Mouse (Mus musculus): Measurements from ENCODE around the gene Gm3448.
"Not testable (repeated sequence)": the region's sequence is repeated elsewhere in the genome, so short reads cannot be mapped to it uniquely, and the experiment has no call there.

The Gm3448 gene

GRCm38 (mm10) chr17:15041175-15041729 lies at the start of gene Gm3448, which contains the start of the genes Ermard and Tcte3:
Gm3448 (minus strand) TSS chr17:15041537.
Ermard (plus strand) TSS chr17:15041208.
Tcte3 (minus strand) TSS chr17:15041488.
- peak in 1 of 2 experiments; percentile 19 for DNase-seq (ENCODE audit: low spot score in 2 of 2)

GRCm38 (mm10) chr17:15088591-15089001 lies 47.3 kb upstream of the Gm3448 start:
- no peak for DNase-seq (ENCODE audit: low spot score in 2 of 2)

- no peak for DNase-seq (ENCODE audit: low spot score in 2 of 2)
These were observed 46.8 kb upstream of the Gm3448 start for GRCm38 (mm10) chr17:15088166-15088565.

GRCm38 (mm10) chr17:15085006-15085405 lies 43.7 kb upstream of the Gm3448 start:
- DNase-seq (ENCODE audit: low spot score in 2 of 2), result no peak

- DNase-seq (ENCODE audit: low spot score in 2 of 2), result no peak
These were observed 43.0 kb upstream of the Gm3448 start for GRCm38 (mm10) chr17:15084226-15084848.

GRCm38 (mm10) chr17:15077536-15077935 lies 36.2 kb upstream of the Gm3448 start:
- DNase-seq (ENCODE audit: low spot score in 2 of 2), result no peak

- no peak for DNase-seq (ENCODE audit: low spot score in 2 of 2)
These were observed 33.7 kb upstream of the Gm3448 start for GRCm38 (mm10) chr17:15075033-15075432.

GRCm38 (mm10) chr17:15072211-15072610 lies 30.9 kb upstream of the Gm3448 start:
- no peak for DNase-seq (ENCODE audit: low spot score in 2 of 2)

GRCm38 (mm10) chr17:15069124-15069523 lies 27.8 kb upstream of the Gm3448 start:
- DNase-seq (ENCODE audit: low spot score in 2 of 2), result no peak

GRCm38 (mm10) chr17:15068040-15068792 lies 26.9 kb upstream of the Gm3448 start:
- no peak for DNase-seq (ENCODE audit: low spot score in 2 of 2)

- DNase-seq (ENCODE audit: low spot score in 2 of 2), result no peak
These were observed 25.6 kb upstream of the Gm3448 start for GRCm38 (mm10) chr17:15066911-15067310.

GRCm38 (mm10) chr17:15066066-15066465 lies 24.7 kb upstream of the Gm3448 start:
- no peak for DNase-seq (ENCODE audit: low spot score in 2 of 2)

GRCm38 (mm10) chr17:15065391-15066024 lies 24.2 kb upstream of the Gm3448 start:
- peak in 1 of 2 experiments; percentile 60 for DNase-seq (ENCODE audit: low spot score in 2 of 2)

- no peak for DNase-seq (ENCODE audit: low spot score in 2 of 2)
These were observed 19.0 kb upstream of the Gm3448 start for GRCm38 (mm10) chr17:15060356-15060755.

GRCm38 (mm10) chr17:15059646-15060045 lies 18.3 kb upstream of the Gm3448 start:
- no peak for DNase-seq (ENCODE audit: low spot score in 2 of 2)

- DNase-seq (ENCODE audit: low spot score in 2 of 2), result no peak
These were observed 16.8 kb upstream of the Gm3448 start for GRCm38 (mm10) chr17:15058161-15058591.

- DNase-seq (ENCODE audit: low spot score in 2 of 2), result peak in 1 of 2 experiments; percentile 37
These were observed 14.6 kb upstream of the Gm3448 start for GRCm38 (mm10) chr17:15055925-15056324.

- not testable (repeated sequence) for DNase-seq (ENCODE audit: low spot score in 2 of 2)
These were observed 12.5 kb upstream of the Gm3448 start for GRCm38 (mm10) chr17:15053829-15054200.

GRCm38 (mm10) chr17:15053183-15053828 lies 12.0 kb upstream of the Gm3448 start:
- DNase-seq (ENCODE audit: low spot score in 2 of 2), result not testable (repeated sequence)

- not testable (repeated sequence) for DNase-seq (ENCODE audit: low spot score in 2 of 2)
These were observed 11.4 kb upstream of the Gm3448 start for GRCm38 (mm10) chr17:15052766-15053165.

GRCm38 (mm10) chr17:15050338-15050737 lies 9.0 kb upstream of the Gm3448 start:
- not testable (repeated sequence) for DNase-seq (ENCODE audit: low spot score in 2 of 2)

GRCm38 (mm10) chr17:15040455-15040854 lies 882 bp downstream of the Gm3448 start:
- not testable (repeated sequence) for DNase-seq (ENCODE audit: low spot score in 2 of 2)

Measured in left cerebral cortex, adult 9 months (tissue).